Mouse (Mus musculus): Measurements from ENCODE around the gene Kcnn1. TPM values are rescaled to one million over a fixed set of nuclear protein-coding genes. Genes with fewer than 3 reads are reported as not detected.

Kcnn1 gene
- total RNA-seq, 2 experiments from 2014 or later: 17.2 to 19.2 TPM

GRCm38 (mm10) chr8:70804481-70805206 lies 58.4 kb downstream of the Kcnn1 start, which contains the start of gene Mast3:
Mast3 (minus strand) TSS chr8:70805054.
- DNase-seq (ENCODE audit: low spot score in 2 of 2): peak; percentile 70 to 82
- intact Hi-C loops (cut with DNase I): no loop called here

- intact Hi-C loops (cut with DNase I): no loop called here
- DNase-seq (ENCODE audit: low spot score in 2 of 2): peak in 1 of 2 experiments; percentile 75
Measured at GRCm38 (mm10) chr8:70803761-70804480, 59.1 kb downstream of the Kcnn1 start.

DNA sequence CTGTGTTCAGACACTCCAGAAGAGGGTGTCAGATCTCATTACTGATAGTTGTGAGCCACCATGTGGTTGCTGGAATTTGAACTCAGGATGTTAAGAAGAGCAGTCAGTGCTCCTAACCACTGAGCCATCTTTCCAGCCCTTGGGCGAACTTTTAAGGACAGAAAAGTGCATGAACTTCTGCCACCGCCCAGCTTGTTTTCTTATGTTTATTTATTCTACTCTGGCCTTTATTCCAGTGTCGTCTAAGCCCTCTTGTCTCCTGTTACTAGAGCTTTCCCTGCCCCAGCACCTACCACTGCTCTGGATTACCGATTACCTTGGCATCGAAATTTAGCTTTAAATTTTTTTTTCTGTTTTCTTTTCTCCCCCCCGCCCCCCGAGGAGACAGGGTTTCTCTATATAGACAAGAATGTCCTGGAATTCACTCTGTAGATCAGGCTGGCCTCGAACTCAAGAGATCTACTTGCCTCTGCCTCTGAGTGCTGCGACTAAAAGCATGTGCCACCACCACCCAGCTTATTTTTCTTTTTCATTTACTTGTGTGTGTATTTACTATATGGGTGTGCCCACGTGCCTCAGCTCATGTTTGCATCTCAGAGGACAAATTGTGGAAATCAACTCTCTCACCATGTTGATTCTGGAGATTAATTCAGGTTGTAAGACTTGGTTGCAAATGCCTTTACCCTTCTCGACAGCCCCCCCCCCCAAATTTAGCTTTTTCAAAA lies 60.1 kb downstream of the Kcnn1 start:
- no peak for DNase-seq (ENCODE audit: low spot score in 2 of 2)
- intact Hi-C loops (cut with DNase I): no loop called here

DNA sequence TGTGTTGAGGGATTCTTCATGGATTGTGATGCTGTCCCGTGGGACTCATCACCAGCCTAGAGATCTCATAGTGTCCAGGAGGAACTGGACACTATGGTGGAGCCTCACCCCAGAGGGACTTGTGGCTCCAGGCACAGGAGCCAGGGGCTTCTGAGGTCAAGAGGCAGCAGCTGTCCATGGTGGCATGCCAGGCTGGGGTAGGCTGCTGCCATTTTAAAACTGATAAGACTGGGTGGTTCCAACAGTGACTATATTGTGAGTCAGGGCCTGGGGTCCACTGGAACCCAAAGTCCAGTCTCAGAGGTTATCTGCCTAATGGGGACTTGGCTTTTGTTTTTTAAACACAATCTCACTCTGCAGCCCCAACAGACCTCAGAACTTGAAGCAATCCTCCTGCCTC lies 61.2 kb downstream of the Kcnn1 start:
- intact Hi-C loops (cut with DNase I): no loop called here
- no peak for DNase-seq (ENCODE audit: low spot score in 2 of 2)

GRCm38 (mm10) chr8:70801156-70801555 lies 61.9 kb downstream of the Kcnn1 start:
- DNase-seq (ENCODE audit: low spot score in 2 of 2): peak; percentile 77 to 79
- intact Hi-C loops (cut with DNase I): no loop called here

DNA sequence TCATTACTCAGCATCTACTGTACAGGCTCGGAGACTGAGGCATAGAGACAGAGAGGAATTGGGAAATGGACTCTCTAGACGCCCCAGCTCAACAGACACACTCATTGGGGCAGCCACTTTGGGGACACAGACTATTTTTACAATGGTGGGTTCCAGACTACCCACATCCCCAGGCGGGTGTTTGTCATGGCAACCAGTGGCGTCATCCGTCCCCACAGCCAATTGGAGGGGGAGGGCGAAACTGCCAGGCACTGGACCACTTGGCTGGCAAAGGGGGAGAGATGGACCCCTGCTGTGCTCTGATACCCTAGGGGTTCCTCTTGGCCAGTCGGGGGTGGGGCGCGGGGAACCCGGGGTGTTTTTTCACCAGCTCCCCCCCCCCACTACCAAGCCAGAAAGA lies 62.4 kb downstream of the Kcnn1 start:
- intact Hi-C loops (cut with DNase I): no loop called here
- peak; percentile 70 to 76 for DNase-seq (ENCODE audit: low spot score in 2 of 2)

- DNase-seq (ENCODE audit: low spot score in 2 of 2): peak in 1 of 2 experiments; percentile 83
Measured at GRCm38 (mm10) chr8:70798281-70798680, 64.8 kb downstream of the Kcnn1 start.

DNA sequence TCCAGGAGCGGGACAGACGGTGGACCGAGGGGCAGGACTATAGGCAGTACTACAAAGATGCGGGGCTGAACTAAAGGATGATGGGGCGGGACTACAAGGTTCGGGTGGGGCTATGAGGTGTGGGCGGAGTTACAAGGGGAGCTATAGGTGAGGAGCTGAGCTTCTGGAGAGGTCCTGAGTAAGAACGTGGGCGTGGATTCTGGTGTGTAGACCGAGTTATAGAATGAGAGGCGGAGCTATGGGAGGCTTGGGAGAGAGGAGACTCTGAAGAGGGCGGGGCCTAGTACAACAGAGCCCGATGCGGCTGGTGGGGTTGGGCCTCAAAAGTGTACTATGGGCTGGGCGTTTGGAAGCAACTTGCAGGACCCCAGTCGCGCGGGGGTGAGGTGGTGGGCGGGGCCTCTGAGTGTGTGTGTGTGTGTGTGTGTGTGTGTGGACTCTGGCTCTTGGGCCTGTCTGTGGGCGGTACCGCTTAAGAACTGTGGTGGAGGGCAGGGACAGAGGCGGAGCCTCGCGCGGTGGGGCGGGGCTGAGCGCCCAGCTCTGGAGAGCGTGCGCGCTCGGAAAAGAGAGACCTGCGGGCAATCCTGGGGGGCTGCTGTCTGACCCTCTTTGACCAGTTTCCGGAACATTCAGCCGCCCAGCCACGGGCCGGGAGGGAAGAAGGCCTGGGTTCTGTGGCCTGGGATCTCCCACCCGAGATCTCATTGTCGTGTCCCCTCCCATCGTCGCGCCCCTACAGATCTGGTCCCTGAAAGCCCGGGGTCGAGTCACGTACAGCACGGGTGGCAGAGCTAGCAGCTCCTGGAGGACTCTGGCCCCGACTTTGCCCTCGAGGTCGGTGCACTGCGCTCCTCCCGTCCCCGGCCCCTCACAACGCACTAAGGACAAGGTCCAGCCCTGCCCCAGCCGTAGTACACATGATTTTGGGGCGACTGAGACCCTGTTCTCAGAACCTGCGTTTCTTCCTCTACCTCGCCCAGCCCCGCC lies 65.7 kb downstream of the Kcnn1 start:
- intact Hi-C loops (cut with DNase I): no loop called here
- peak; percentile 88 to 92 for DNase-seq (ENCODE audit: low spot score in 2 of 2)

More at GRCm38 (mm10) chr8:70798281-70798680, 64.8 kb downstream of the Kcnn1 start:
- intact Hi-C loops (cut with DNase I): no loop called here

DNA sequence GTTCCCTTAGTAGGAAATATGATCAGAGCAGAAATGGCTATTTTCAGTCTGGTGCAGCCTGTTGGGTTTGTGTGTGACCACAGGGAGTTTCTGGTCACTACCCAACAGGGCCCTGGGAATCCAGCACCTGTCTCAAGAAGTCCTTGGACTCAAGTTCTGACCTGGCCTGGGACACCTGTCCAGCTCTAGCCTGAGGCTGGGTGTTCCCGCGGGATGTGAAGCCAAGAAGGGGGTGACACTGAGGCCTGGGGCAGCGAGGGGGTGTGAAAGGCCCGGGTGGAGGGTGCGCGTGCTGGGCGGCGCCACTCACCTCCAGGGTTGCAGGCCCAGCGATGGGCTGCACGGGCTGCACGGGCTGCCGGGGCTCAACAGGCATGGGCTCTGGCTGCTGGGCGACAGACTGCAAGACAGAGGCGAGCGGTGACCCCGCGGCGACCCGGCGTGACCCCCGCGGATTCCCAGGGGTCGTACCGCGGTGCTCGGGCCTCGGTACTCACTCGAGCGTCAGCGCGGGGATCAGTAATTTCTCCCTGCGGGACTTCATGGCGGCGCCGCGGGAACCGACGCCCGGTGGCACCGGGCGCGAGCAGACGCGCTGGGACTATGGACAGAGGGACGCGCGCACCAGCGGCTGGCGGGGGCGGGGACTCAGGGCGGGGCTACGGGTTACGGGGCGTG lies 66.5 kb downstream of the Kcnn1 start:
- intact Hi-C loops (cut with DNase I): no loop called here
- no peak for DNase-seq (ENCODE audit: low spot score in 2 of 2)

DNA sequence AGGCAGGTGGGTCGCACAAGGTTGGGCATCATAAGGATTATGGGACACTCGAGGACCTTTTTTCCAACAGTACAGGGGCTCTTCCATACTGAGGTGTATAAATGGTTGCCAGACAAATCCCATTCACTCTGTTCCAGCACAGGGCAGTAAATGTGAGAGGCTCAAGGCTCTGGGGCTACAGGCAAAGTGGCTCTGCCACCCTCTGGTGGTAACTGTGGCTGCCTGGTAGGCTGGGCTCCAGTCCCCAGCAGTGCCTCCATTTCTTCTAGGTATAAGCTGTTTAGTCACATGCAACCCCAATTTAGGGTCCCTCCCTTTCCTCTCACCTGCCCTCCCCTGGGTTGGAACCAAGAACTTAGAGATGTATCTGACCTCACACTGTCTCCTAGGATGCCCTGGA lies 67.7 kb downstream of the Kcnn1 start:
- intact Hi-C loops (cut with DNase I): no loop called here
- no peak for DNase-seq (ENCODE audit: low spot score in 2 of 2)

GRCm38 (mm10) chr8:70794215-70794614 lies 68.8 kb downstream of the Kcnn1 start:
- intact Hi-C loops (cut with DNase I): no loop called here
- DNase-seq (ENCODE audit: low spot score in 2 of 2): no peak

GRCm38 (mm10) chr8:70792700-70793099 lies 70.4 kb downstream of the Kcnn1 start:
- intact Hi-C loops (cut with DNase I): no loop called here

More at GRCm38 (mm10) chr8:70792700-70793099, 70.4 kb downstream of the Kcnn1 start:
- DNase-seq (ENCODE audit: low spot score in 2 of 2): peak in 1 of 2 experiments; percentile 88

Small RNAs within 50 kb of the gene (microRNA-seq; reads per million reads assigned to microRNA genes)
- gene Mir7067: 0.79 to 2.4 reads per million in 2 experiments
- gene Mir7240: 5.7 to 6.3 reads per million in 2 experiments

Other genes with a start within 250 kb of the Kcnn1 start
- gene Lrrc25, start 247.1 kb downstream of the Kcnn1 start, total RNA-seq (2021): under 1 TPM; 0.90 to 0.97 TPM
- not detected for gene Gdf15, start 230.8 kb downstream of the Kcnn1 start, total RNA-seq (2021)
- 10 to 100 TPM; 14.8 to 19.0 TPM for gene Pgpep1, start 202.9 kb downstream of the Kcnn1 start, total RNA-seq (2021)
- 10 to 100 TPM; 64.3 to 69.7 TPM for gene Lsm4, start 190.0 kb downstream of the Kcnn1 start, total RNA-seq (2021)
- gene Jund, start 164.3 kb downstream of the Kcnn1 start, total RNA-seq (2021): 100 to 1,000 TPM; 165 to 193 TPM
- gene Iqcn, start 159.8 kb downstream of the Kcnn1 start, total RNA-seq (2021): under 1 TPM in 1 of 2 experiments, not detected in 1; 0.08 TPM
- not detected for gene Gm3336, start 144.7 kb downstream of the Kcnn1 start, total RNA-seq (2021)
- 1 to 10 TPM; 1.0 to 1.7 TPM for gene Pde4c, start 139.5 kb downstream of the Kcnn1 start, total RNA-seq (2021)
- 100 to 1,000 TPM; 926 to 947 TPM for gene Rab3a, start 108.6 kb downstream of the Kcnn1 start, total RNA-seq (2021)
- gene Mpv17l2, start 102.3 kb downstream of the Kcnn1 start, total RNA-seq (2021): 10 to 100 TPM; 36.3 to 36.5 TPM
- 100 to 1,000 TPM; 162 to 174 TPM for gene Pik3r2, start 86.5 kb downstream of the Kcnn1 start, total RNA-seq (2021)
- 100 to 1,000 TPM; 176 to 185 TPM for gene Mast3, start 58.2 kb downstream of the Kcnn1 start, total RNA-seq (2021)
- 1 to 10 TPM; 1.2 TPM for gene Il12rb1, start 54.8 kb downstream of the Kcnn1 start, total RNA-seq (2021)
- gene Arrdc2, start 23.5 kb downstream of the Kcnn1 start, total RNA-seq (2021): 10 to 100 TPM; 10.2 to 17.2 TPM
- gene Ccdc124, start 10.7 kb upstream of the Kcnn1 start, total RNA-seq (2021): 10 to 100 TPM; 85.4 to 87.5 TPM
- gene Slc5a5, start 29.5 kb upstream of the Kcnn1 start, total RNA-seq (2021): 10 to 100 TPM in 1 of 2 experiments, 1 to 10 TPM in 1; 8.4 to 10.3 TPM
- 100 to 1,000 TPM; 581 to 588 TPM for gene Rpl18a, start 34.2 kb upstream of the Kcnn1 start, total RNA-seq (2021)
- 10 to 100 TPM; 70.4 to 84.5 TPM for gene Map1s, start 42.7 kb upstream of the Kcnn1 start, total RNA-seq (2021)

All from left cerebral cortex, postnatal 14 days (tissue).